Mouse (Mus musculus): ENCODE results near the gene Bgn. TPM values are rescaled to one million over a fixed set of nuclear protein-coding genes. Genes with fewer than 3 reads are reported as not detected.

Gene Bgn
- polyA plus RNA-seq, 1 experiment from 2014 or later = 14.9 TPM

DNA sequence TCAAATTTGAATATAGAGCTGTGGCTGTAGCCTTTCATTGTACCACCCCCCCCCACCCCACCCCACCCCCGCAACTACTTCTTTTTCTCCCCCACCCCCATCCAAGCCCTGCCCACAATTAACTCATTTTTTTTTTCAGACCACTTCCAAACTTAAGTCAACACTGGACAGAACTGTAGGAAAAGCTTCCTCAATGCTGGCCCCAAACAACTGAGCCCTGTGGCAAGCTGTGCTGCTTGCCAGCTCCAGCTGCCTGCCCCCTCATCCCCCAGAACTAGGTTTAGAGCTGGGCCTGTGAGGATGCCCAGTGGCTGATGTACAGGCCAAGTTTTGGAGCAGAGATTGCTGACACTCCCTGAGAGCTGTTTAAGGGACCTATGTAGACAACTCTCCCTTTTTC is 14.7 kb upstream of the Bgn start:
- 77% methylated on average over 1 of the region's 1 CpGs for WGBS

DNA sequence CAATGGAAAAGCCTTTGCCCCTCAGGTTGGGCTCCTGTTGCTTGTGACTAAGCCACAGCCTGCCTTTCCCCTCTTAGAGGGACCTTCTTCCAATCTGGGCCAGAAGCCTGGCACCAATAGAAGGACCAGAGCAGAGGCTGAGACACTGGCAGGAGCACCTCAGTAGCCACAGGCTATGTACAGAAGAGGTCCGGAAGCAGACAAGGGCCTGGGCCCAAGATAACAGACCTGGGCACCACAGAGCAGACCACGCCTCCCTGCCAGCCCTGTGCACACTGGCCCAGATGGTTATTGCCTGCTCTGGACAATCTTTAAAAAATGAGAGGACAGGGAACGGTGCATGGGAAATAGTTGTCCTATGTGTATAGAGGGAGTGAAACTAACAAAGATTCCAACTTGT is 11.6 kb upstream of the Bgn start:
- no peak overlapping the region for H3K27ac ChIP-seq (ENCODE audit: low read length)
- no peak overlapping the region for H3K4me2 ChIP-seq (ENCODE audit: low read length)
- H3K9ac ChIP-seq (replicated peaks; ENCODE audit: low read depth, low read length) = no peak overlapping the region
- H3K4me1 ChIP-seq (replicated peaks; ENCODE audit: control insufficient read depth, insufficient read depth, low read length) = no peaks in the 10 kb centered on the region
- H3K4me3 ChIP-seq (replicated peaks; ENCODE audit: low read length) = no peak overlapping the region
- no peaks in the 10 kb centered on the region for H3K27me3 ChIP-seq (replicated peaks; ENCODE audit: control insufficient read depth, insufficient read depth, low read length)
- H3K9me3 ChIP-seq (ENCODE audit: control insufficient read depth, low read length) = no peaks in the 10 kb centered on the region
- WGBS = 83% methylated on average over 3 of the region's 3 CpGs
- H3K36me3 ChIP-seq (ENCODE audit: control insufficient read depth, insufficient read depth) = no peaks in the 10 kb centered on the region
- no peak for ATAC-seq

More for the DNA sequence above, 14.7 kb upstream of the Bgn start:
- H3K36me3 ChIP-seq (ENCODE audit: control insufficient read depth, insufficient read depth) = no peaks in the 10 kb centered on the region
- no peaks in the 10 kb centered on the region for H3K27me3 ChIP-seq (replicated peaks; ENCODE audit: control insufficient read depth, insufficient read depth, low read length)
- H3K27ac ChIP-seq (ENCODE audit: low read length) = no peak overlapping the region
- H3K9me3 ChIP-seq (ENCODE audit: control insufficient read depth, low read length) = no peaks in the 10 kb centered on the region
- H3K4me2 ChIP-seq (ENCODE audit: low read length) = no peak overlapping the region
- no peak overlapping the region for H3K4me3 ChIP-seq (replicated peaks; ENCODE audit: low read length)
- H3K9ac ChIP-seq (replicated peaks; ENCODE audit: low read depth, low read length) = no peak overlapping the region
- H3K4me1 ChIP-seq (replicated peaks; ENCODE audit: control insufficient read depth, insufficient read depth, low read length) = no peaks in the 10 kb centered on the region
- no peak for ATAC-seq

DNA sequence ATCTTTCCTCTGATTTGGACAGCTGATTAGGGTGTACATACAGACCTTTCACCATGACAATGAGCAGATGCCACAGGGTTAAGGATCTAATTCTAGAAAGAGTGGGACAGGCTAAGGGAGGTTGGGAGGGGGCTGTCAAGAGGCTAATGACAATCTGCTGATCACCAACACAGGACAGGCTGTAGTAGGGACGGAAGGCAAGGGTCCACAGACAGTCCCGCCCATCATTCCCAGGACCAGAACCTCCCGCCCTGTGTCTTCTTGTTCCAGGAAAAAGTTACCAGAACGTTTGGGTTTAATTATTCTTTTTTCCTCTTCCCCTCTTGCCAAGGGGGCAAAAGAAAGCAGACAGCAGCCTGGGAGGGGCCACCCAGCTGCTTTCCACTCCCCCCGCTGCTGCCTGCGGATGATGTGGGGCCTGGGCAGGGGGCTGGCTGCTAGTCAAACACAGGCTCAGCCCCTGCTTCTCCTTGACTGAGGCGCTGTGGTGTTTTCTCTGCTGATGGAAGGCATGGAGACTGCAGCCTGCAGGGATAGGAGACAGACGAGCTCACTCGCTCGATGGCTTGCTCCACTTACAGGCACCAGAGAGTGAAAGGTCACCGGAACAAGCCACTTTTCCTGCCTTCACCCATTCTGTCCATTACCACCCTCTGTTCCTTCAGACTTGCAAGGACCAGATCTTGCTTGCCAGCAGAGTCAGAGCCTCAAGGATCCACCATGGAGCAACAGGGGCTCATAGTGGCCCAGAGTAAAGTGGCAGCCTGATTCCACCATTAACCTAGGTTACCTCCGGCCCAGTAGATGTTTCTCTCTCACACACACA is 8.8 kb upstream of the Bgn start:
- H3K4me1 ChIP-seq (replicated peaks; ENCODE audit: control insufficient read depth, insufficient read depth, low read length) = no peaks in the 10 kb centered on the region
- H3K4me3 ChIP-seq (replicated peaks; ENCODE audit: low read length) = no peak overlapping the region
- H3K27me3 ChIP-seq (replicated peaks; ENCODE audit: control insufficient read depth, insufficient read depth, low read length) = no peaks in the 10 kb centered on the region
- no peak overlapping the region for H3K9ac ChIP-seq (replicated peaks; ENCODE audit: low read depth, low read length)
- no peaks in the 10 kb centered on the region for H3K36me3 ChIP-seq (ENCODE audit: control insufficient read depth, insufficient read depth)
- H3K27ac ChIP-seq (ENCODE audit: low read length) = no peak overlapping the region
- no peak for ATAC-seq
- H3K4me2 ChIP-seq (ENCODE audit: low read length) = no peak overlapping the region
- no peaks in the 10 kb centered on the region for H3K9me3 ChIP-seq (ENCODE audit: control insufficient read depth, low read length)
- WGBS = 56% methylated on average over 9 of the region's 12 CpGs

DNA sequence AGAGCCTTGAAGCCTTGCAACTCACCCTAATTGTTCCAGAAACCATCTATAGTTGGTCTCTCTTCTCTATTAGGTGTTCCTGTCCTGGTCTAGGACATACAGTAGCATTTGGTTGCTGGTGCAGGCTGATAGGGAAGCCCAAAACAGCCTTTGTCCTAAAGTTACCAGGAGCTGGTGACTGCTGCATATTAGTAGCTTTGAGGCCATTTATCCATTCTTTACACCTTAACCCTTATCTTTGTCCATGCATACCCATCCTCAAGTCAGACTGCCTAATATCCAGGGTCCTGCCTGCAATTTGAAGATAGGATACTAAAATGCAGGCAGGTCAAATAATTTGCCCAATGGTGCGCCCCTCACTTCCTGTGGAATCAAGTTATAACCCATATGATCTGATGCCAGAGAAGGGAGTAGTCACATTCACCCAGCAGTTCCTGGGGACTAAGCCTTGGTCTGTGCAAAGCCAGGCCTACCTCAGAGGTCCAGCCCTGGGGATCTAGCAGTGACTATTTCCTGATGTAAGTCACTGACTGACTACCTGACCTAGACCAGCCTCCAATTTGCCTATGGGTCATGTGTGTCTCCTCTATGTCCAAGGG is 7.6 kb upstream of the Bgn start:
- H3K9me3 ChIP-seq (ENCODE audit: control insufficient read depth, low read length) = no peaks in the 10 kb centered on the region
- H3K4me3 ChIP-seq (replicated peaks; ENCODE audit: low read length) = no peak overlapping the region
- H3K27me3 ChIP-seq (replicated peaks; ENCODE audit: control insufficient read depth, insufficient read depth, low read length) = no peaks in the 10 kb centered on the region
- no peaks in the 10 kb centered on the region for H3K36me3 ChIP-seq (ENCODE audit: control insufficient read depth, insufficient read depth)
- ATAC-seq = no peak
- no peak overlapping the region for H3K9ac ChIP-seq (replicated peaks; ENCODE audit: low read depth, low read length)
- 100% methylated on average over 1 of the region's 1 CpGs for WGBS
- no peak overlapping the region for H3K27ac ChIP-seq (ENCODE audit: low read length)
- no peaks in the 10 kb centered on the region for H3K4me1 ChIP-seq (replicated peaks; ENCODE audit: control insufficient read depth, insufficient read depth, low read length)
- H3K4me2 ChIP-seq (ENCODE audit: low read length) = no peak overlapping the region

DNA sequence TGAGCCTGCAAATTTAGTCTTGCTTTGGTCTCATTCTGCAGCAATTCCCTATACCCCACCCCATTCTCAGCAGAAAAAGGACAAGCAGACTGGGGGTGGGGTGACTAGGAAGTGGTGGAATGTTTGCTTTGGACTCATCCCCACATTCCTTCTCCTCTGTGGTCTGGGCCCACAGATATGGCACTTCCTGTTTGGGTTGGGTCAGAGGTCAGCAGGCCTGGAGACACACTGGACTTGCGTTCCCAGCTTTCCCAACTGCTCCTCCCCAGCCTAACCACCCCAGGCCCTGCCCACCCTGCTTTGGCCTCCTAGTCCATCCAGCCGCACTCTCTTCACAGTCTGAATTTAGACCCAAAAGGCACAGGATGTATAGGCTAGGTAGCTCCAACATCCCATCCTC is 6.8 kb upstream of the Bgn start:
- no peaks in the 10 kb centered on the region for H3K27me3 ChIP-seq (replicated peaks; ENCODE audit: control insufficient read depth, insufficient read depth, low read length)
- no peaks in the 10 kb centered on the region for H3K9me3 ChIP-seq (ENCODE audit: control insufficient read depth, low read length)
- no peaks in the 10 kb centered on the region for H3K36me3 ChIP-seq (ENCODE audit: control insufficient read depth, insufficient read depth)
- WGBS = 88% methylated on average over 2 of the region's 2 CpGs
- no peak overlapping the region for H3K4me2 ChIP-seq (ENCODE audit: low read length)
- no peak for ATAC-seq
- H3K9ac ChIP-seq (replicated peaks; ENCODE audit: low read depth, low read length) = no peak overlapping the region
- no peaks in the 10 kb centered on the region for H3K4me1 ChIP-seq (replicated peaks; ENCODE audit: control insufficient read depth, insufficient read depth, low read length)
- H3K27ac ChIP-seq (ENCODE audit: low read length) = no peak overlapping the region
- H3K4me3 ChIP-seq (replicated peaks; ENCODE audit: low read length) = no peak overlapping the region

DNA sequence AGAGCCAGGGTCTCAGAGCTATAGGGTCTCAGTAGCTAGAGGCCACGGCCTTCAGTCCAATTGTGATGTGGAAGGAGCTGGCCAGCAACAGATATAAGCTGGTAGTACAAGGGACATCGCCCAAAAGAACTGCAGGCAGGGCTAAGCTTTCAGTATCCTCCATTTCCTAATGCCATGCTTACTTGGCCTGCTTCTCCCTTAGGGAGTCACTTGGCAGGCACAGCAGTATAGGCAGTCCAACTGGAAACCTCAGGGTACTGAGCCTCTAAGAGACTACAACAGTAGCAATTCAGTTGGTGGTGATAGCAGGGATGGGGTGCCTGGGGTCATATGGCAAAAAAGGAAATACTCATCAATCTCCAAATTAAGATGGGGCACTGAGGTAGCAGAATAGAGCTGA is 5.9 kb upstream of the Bgn start:
- no peak overlapping the region for H3K9ac ChIP-seq (replicated peaks; ENCODE audit: low read depth, low read length)
- no peak for ATAC-seq

DNA sequence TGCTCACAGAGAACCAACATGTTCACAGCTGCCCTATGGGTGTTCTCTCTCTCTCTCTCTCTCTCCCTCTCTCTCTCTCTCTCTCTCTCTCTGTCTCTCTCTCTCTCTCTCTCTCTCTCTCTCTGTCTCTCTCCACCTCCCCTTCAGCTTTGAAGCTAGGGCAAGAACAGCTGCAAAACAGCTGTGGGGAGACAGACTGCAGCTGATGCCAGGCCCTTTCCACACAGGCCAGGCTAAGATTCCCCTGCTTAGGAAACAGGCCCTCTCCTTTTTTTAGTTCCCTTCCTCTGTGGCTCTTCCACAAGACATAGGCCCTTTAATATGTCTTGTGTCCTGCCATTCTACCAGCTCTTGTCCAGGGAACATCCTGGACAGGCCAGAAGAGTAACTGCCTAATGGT is 3.7 kb upstream of the Bgn start:
- Histone ChIP-seq H3K9me3 (ENCODE audit: control insufficient read depth, low read length) (no peaks in the 10 kb centered on the region), H3K4me1 (replicated peaks; ENCODE audit: control insufficient read depth, insufficient read depth, low read length) (no peaks in the 10 kb centered on the region; the same call in 1 of the 2 replicates), H3K9ac (replicated peaks; ENCODE audit: low read depth, low read length) (no peak overlapping the region), H3K4me2 (ENCODE audit: low read length) (no peak overlapping the region), H3K27ac (ENCODE audit: low read length) (no peak overlapping the region), H3K4me3 (replicated peaks; ENCODE audit: low read length) (no peak overlapping the region), H3K27me3 (replicated peaks; ENCODE audit: control insufficient read depth, insufficient read depth, low read length) (no peaks in the 10 kb centered on the region), H3K36me3 (ENCODE audit: control insufficient read depth, insufficient read depth) (no peaks in the 10 kb centered on the region)
- no peak for ATAC-seq

More for the DNA sequence above, 5.9 kb upstream of the Bgn start:
- H3K27ac ChIP-seq (ENCODE audit: low read length) = no peak overlapping the region
- H3K27me3 ChIP-seq (replicated peaks; ENCODE audit: control insufficient read depth, insufficient read depth, low read length) = no peaks in the 10 kb centered on the region
- H3K9me3 ChIP-seq (ENCODE audit: control insufficient read depth, low read length) = no peaks in the 10 kb centered on the region
- no peaks in the 10 kb centered on the region for H3K36me3 ChIP-seq (ENCODE audit: control insufficient read depth, insufficient read depth)
- no peak overlapping the region for H3K4me2 ChIP-seq (ENCODE audit: low read length)
- no peak overlapping the region for H3K4me3 ChIP-seq (replicated peaks; ENCODE audit: low read length)
- no peaks in the 10 kb centered on the region for H3K4me1 ChIP-seq (replicated peaks; ENCODE audit: control insufficient read depth, insufficient read depth, low read length)
- 74% methylated on average over 2 of the region's 2 CpGs for WGBS

DNA sequence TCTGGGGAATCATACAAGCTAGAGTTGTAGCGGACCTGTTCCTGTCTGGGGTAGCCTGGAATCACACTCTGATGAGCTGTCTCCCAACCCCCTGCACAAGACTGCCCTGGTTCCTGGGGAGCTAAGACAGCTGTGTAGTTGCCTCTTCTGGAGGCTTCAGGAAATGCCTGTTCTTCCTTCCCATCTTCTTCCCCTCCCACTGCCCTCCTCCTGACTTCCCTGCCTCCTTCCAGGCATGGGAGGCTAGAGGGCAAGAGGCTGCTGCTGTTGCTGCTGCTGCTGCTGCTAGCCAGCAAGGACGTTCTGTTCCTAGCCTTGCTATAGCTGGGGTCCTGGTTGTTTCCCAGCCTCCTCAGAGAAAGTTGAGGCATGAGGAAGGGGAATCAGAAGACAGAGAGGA is 3.1 kb upstream of the Bgn start:
- H3K4me1 ChIP-seq (replicated peaks; ENCODE audit: control insufficient read depth, insufficient read depth, low read length) = no peaks in the 10 kb centered on the region; the same call in 1 of the 2 replicates
- no peak overlapping the region for H3K27ac ChIP-seq (ENCODE audit: low read length)
- no peak for ATAC-seq
- H3K36me3 ChIP-seq (ENCODE audit: control insufficient read depth, insufficient read depth) = no peaks in the 10 kb centered on the region
- H3K9ac ChIP-seq (replicated peaks; ENCODE audit: low read depth, low read length) = no peak overlapping the region
- H3K4me2 ChIP-seq (ENCODE audit: low read length) = no peak overlapping the region
- 62% methylated on average over 2 of the region's 2 CpGs for WGBS
- H3K9me3 ChIP-seq (ENCODE audit: control insufficient read depth, low read length) = no peaks in the 10 kb centered on the region
- H3K4me3 ChIP-seq (replicated peaks; ENCODE audit: low read length) = no peak overlapping the region
- H3K27me3 ChIP-seq (replicated peaks; ENCODE audit: control insufficient read depth, insufficient read depth, low read length) = no peaks in the 10 kb centered on the region

DNA sequence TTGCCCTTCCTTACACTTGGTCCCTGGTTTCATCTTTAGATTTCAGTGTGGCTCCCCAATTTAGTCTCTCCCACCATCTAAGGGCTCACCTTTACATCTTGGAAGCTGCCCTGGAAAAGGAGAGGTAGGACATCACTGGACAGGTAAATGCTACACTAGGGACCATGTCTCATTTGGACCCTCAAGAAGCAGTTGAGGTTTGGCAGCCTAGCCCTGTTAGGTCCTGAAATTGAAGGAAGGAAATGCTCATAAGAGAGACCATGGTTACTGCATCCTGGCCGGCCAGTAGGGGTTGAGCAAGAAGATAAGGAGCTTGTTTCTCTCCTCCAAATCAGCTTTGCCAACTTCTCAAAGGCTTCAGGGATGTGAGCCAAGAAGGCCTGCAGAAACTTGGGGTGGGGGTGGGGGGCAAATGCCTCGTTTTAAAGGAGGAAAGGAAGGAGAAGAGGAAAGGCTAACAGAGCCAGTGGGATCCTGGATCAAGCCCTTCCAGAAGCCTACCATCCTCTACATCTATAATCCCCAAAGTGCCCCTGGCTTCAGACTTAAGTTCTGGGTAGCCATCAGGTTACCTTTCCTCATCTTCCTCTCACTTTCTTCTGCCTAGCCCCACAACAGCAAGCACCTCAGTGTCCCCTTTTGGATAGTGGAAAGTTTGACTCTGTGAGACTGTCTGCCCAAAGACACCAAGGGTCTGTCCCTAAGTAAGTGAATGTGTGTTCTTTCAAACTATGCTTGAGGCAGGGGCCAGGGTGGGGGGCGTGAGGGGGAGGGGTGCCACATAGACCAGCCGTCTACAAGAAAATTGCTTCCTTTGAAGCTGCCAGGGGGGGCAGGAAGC is 539 bp upstream of the Bgn start:
- no peak overlapping the region for H3K9ac ChIP-seq (replicated peaks; ENCODE audit: low read depth, low read length)
- H3K27me3 ChIP-seq (replicated peaks; ENCODE audit: control insufficient read depth, insufficient read depth, low read length) = no peaks in the 10 kb centered on the region
- H3K9me3 ChIP-seq (ENCODE audit: control insufficient read depth, low read length) = no peaks in the 10 kb centered on the region
- H3K4me3 ChIP-seq (replicated peaks; ENCODE audit: low read length) = no peak overlapping the region
- no peaks in the 10 kb centered on the region for H3K36me3 ChIP-seq (ENCODE audit: control insufficient read depth, insufficient read depth)
- no peak for ATAC-seq
- no peak overlapping the region for H3K4me2 ChIP-seq (ENCODE audit: low read length)
- WGBS = 51% methylated on average over 3 of the region's 4 CpGs
- no peaks in the 10 kb centered on the region; the same call in 1 of the 2 replicates for H3K4me1 ChIP-seq (replicated peaks; ENCODE audit: control insufficient read depth, insufficient read depth, low read length)
- no peak overlapping the region for H3K27ac ChIP-seq (ENCODE audit: low read length)
